ENCODE assay signal across 30 mouse cellular contexts in genomic region chr7:64519521-64519920, GRCm38 (mm10). TPM values are rescaled to one million over a fixed set of nuclear protein-coding genes. Genes with fewer than 3 reads are reported as not detected.
DNase-seq lines count a peak whose midpoint lies in the region; ATAC-seq and TF ChIP-seq lines count a peak whose summit lies in the region.
"Had no signal": no experiment of that assay in that cellular context is flagged by ENCODE, and none has a peak within 500 bp of the region (broad histone marks: within the 10 kb centered on the region; RNA-seq: fewer than 3 reads in every experiment).

No protein-coding gene starts in this region.

- H3K9ac ChIP-seq in hindbrain, embryonic 11.5 days (ENCODE audit: low read depth, low read length), result no peak overlapping the region
- no peak overlapping the region for H3K9ac ChIP-seq in hindbrain, embryonic 16.5 days (ENCODE audit: low read depth, low read length)
- H3K9ac ChIP-seq in liver, adult 2 months (ENCODE audit: low read depth, low read length), result no peak overlapping the region
- no peak overlapping the region for H3K9ac ChIP-seq in liver, embryonic 11.5 days (ENCODE audit: low read depth, low read length)
- H3K9ac ChIP-seq: embryonic facial prominence, embryonic 13.5 days; forebrain, embryonic 15.5 days; heart, embryonic 12.5 days; kidney, embryonic 15.5 days; lung, embryonic 15.5 days; neural tube, embryonic 13.5 days had no signal

- H3K9me3 ChIP-seq in hindbrain, embryonic 11.5 days (ENCODE audit: control insufficient read depth, low read length), result no peaks in the 10 kb centered on the region
- no peaks in the 10 kb centered on the region for H3K9me3 ChIP-seq in hindbrain, embryonic 16.5 days (ENCODE audit: control insufficient read depth, low read length)
- no peaks in the 10 kb centered on the region for H3K9me3 ChIP-seq in liver, embryonic 11.5 days (ENCODE audit: control insufficient read depth, low read length)
- H3K9me3 ChIP-seq: embryonic facial prominence, embryonic 13.5 days; forebrain, embryonic 10.5 days; forebrain, embryonic 15.5 days; kidney, embryonic 15.5 days; lung, embryonic 15.5 days; neural tube, embryonic 13.5 days had no signal

- TF ChIP-seq CTCF in liver, adult 2 months (IDR thresholded peaks at IDR 0.05; ENCODE audit: low read depth, low read length), result peak; percentile 23; the same call in 1 of the 2 replicates

- DNase-seq in hindbrain, embryonic 11.5 days (ENCODE audit: low spot score), result no peak
- DNase-seq in liver, adult 2 months (ENCODE audit: extremely low read depth, low read depth, low spot score), result no peak
- no peak for DNase-seq in liver, embryonic 11.5 days (ENCODE audit: low spot score)
- DNase-seq in thymus, postnatal 4 days, result peak; percentile 26
- DNase-seq in thymus, adult 18-20 months, result no peak
- DNase-seq in embryo, embryonic 9.5 days (ENCODE audit: extremely low spot score), result no peak
- DNase-seq: adrenal gland, adult 8-10 months; gastrocnemius, postnatal 25 days; heart, adult 18-20 months; heart, postnatal 4 days; kidney, adult 18-20 months; kidney, postnatal 36 days; layer of hippocampus, postnatal 36 days; liver; midbrain, embryonic 14.5 days; right cerebral cortex, postnatal 4 days; thymus, adult 2 months; thymus, postnatal 36 days had no signal

- H3K4me3 ChIP-seq in hindbrain, embryonic 11.5 days (ENCODE audit: low read depth, low read length), result no peak overlapping the region
- H3K4me3 ChIP-seq in hindbrain, embryonic 16.5 days (ENCODE audit: low read length), result no peak overlapping the region
- H3K4me3 ChIP-seq in liver, adult 2 months (ENCODE audit: insufficient read depth, low read depth, low read length), result no peak overlapping the region
- H3K4me3 ChIP-seq in liver, embryonic 11.5 days (ENCODE audit: low read depth, low read length), result no peak overlapping the region
- H3K4me3 ChIP-seq: embryonic facial prominence, embryonic 13.5 days; forebrain, embryonic 10.5 days; forebrain, embryonic 15.5 days; heart, embryonic 12.5 days; kidney, embryonic 15.5 days; lung, embryonic 15.5 days; neural tube, embryonic 13.5 days had no signal

- H3K4me1 ChIP-seq in hindbrain, embryonic 11.5 days (replicated peaks; ENCODE audit: control insufficient read depth, insufficient read depth, low read length), result peaks cover 3% of the 10 kb centered on the region; the same call in 1 of the 2 replicates
- peaks cover 8% of the 10 kb centered on the region for H3K4me1 ChIP-seq in hindbrain, embryonic 16.5 days (ENCODE audit: control insufficient read depth, insufficient read depth, low read depth, low read length)
- H3K4me1 ChIP-seq in liver, adult 2 months (ENCODE audit: control insufficient read depth, insufficient read depth, low read length), result no peaks in the 10 kb centered on the region
- no peaks in the 10 kb centered on the region for H3K4me1 ChIP-seq in liver, embryonic 11.5 days (replicated peaks; ENCODE audit: control insufficient read depth, insufficient read depth, low read length)
- H3K4me1 ChIP-seq: embryonic facial prominence, embryonic 13.5 days; forebrain, embryonic 15.5 days; heart, embryonic 12.5 days; lung, embryonic 15.5 days had no signal

- peak overlapping the region; percentile 12; the same call in 1 of the 2 replicates for H3K27ac ChIP-seq in hindbrain, embryonic 11.5 days (ENCODE audit: low read depth, low read length)
- no peak overlapping the region for H3K27ac ChIP-seq in hindbrain, embryonic 16.5 days (ENCODE audit: low read depth, low read length)
- H3K27ac ChIP-seq in liver, adult 2 months (replicated peaks; ENCODE audit: insufficient read depth, low read depth, low read length), result no peak overlapping the region
- no peak overlapping the region for H3K27ac ChIP-seq in liver, embryonic 11.5 days (ENCODE audit: low read depth, low read length)
- H3K27ac ChIP-seq: embryonic facial prominence, embryonic 13.5 days; forebrain, embryonic 10.5 days; forebrain, embryonic 15.5 days; kidney, embryonic 15.5 days; lung, embryonic 15.5 days; neural tube, embryonic 13.5 days; stomach, postnatal 0 days had no signal

- H3K27me3 ChIP-seq in hindbrain, embryonic 11.5 days (ENCODE audit: control insufficient read depth, insufficient read depth, low read length), result no peaks in the 10 kb centered on the region
- no peaks in the 10 kb centered on the region for H3K27me3 ChIP-seq in hindbrain, embryonic 16.5 days (replicated peaks; ENCODE audit: control insufficient read depth, insufficient read depth, low read length)
- no peaks in the 10 kb centered on the region for H3K27me3 ChIP-seq in liver, adult 2 months (ENCODE audit: control insufficient read depth, insufficient read depth, low read length)
- H3K27me3 ChIP-seq in liver, embryonic 11.5 days (replicated peaks; ENCODE audit: control insufficient read depth, insufficient read depth, low read length), result no peaks in the 10 kb centered on the region
- H3K27me3 ChIP-seq: embryonic facial prominence, embryonic 13.5 days; forebrain, embryonic 15.5 days; heart, embryonic 12.5 days; kidney, embryonic 15.5 days; lung, embryonic 15.5 days; neural tube, embryonic 13.5 days had no signal

- H3K79me2 ChIP-seq in liver, adult 2 months (ENCODE audit: control insufficient read depth, insufficient read depth, low read length), result no peaks in the 10 kb centered on the region

- ATAC-seq in hindbrain, embryonic 11.5 days (ENCODE audit: low FRiP score), result no peak
- no peak for ATAC-seq in hindbrain, embryonic 16.5 days
- ATAC-seq in liver, embryonic 11.5 days (replicated peaks; ENCODE audit: low FRiP score), result no peak
- ATAC-seq: CD4-positive, CD25-positive, alpha-beta regulatory T cell, adult 4 months; forebrain, embryonic 15.5 days had no signal

- H3K4me2 ChIP-seq in hindbrain, embryonic 11.5 days (replicated peaks; ENCODE audit: low read depth, low read length), result no peak overlapping the region
- no peak overlapping the region for H3K4me2 ChIP-seq in hindbrain, embryonic 16.5 days (ENCODE audit: low read length)
- no peak overlapping the region for H3K4me2 ChIP-seq in liver, embryonic 11.5 days
- H3K4me2 ChIP-seq: embryonic facial prominence, embryonic 13.5 days; forebrain, embryonic 15.5 days; heart, embryonic 12.5 days; kidney, embryonic 15.5 days; lung, embryonic 15.5 days; neural tube, embryonic 13.5 days had no signal

- 63% methylated on average over 5 of the region's 5 CpGs for WGBS in hindbrain, embryonic 11.5 days
- WGBS in hindbrain, embryonic 16.5 days, result 68% methylated on average over 5 of the region's 5 CpGs
- WGBS in liver, adult 2 months, result 68% methylated on average over 5 of the region's 5 CpGs
- WGBS in liver, embryonic 11.5 days, result 54% methylated on average over 5 of the region's 5 CpGs

- H3K36me3 ChIP-seq in hindbrain, embryonic 11.5 days (ENCODE audit: control insufficient read depth, insufficient read depth, low read length), result no peaks in the 10 kb centered on the region
- H3K36me3 ChIP-seq in hindbrain, embryonic 16.5 days (ENCODE audit: control insufficient read depth, insufficient read depth, low read length), result no peaks in the 10 kb centered on the region
- H3K36me3 ChIP-seq in liver, adult 2 months (ENCODE audit: control insufficient read depth, insufficient read depth, low read length), result no peaks in the 10 kb centered on the region
- no peaks in the 10 kb centered on the region for H3K36me3 ChIP-seq in liver, embryonic 11.5 days (ENCODE audit: control insufficient read depth, insufficient read depth, low read length)
- H3K36me3 ChIP-seq: embryonic facial prominence, embryonic 13.5 days; heart, embryonic 12.5 days; kidney, embryonic 15.5 days; lung, embryonic 15.5 days; neural tube, embryonic 13.5 days had no signal

- no peak for TF ChIP-seq POLR2A in liver, adult 2 months (IDR thresholded peaks at IDR 0.05; ENCODE audit: extremely low read depth, insufficient read depth, low read length)

RNA-seq across cellular contexts. Expression of gene Apba2, which starts 18.0 kb away (rescaled TPM):
- 67.0 and 76.6 TPM in 2 replicates for polyA plus RNA-seq in hindbrain, embryonic 11.5 days (2014; fragmentation: Nextera tagmentation; extraction: Ambion mirVana)
- 173 and 186 TPM in 2 replicates for polyA plus RNA-seq in hindbrain, embryonic 16.5 days (2015; fragmentation: Nextera tagmentation; extraction: Ambion mirVana)
- 0.27 TPM in 1 of 2 replicates, not detected in the other for total RNA-seq in liver, adult 2 months (2014; rRNA removed)
- 0.11 and 0.14 TPM in 2 replicates for polyA plus RNA-seq in liver, adult 2 months (2012; rRNA removed)
- polyA plus RNA-seq in liver, embryonic 11.5 days (2014; fragmentation: Nextera tagmentation; extraction: Ambion mirVana), result 0.66 and 0.96 TPM in 2 replicates
- total RNA-seq: gastrocnemius, adult 18-20 months; megakaryocyte progenitor cell, adult 5-6 weeks had no signal
- polyA plus RNA-seq: CD4-positive, CD25-positive, alpha-beta regulatory T cell, adult 4 months had no signal

Comparison
In these comparisons a context has a peak if more than half of its experiments do, and no peak if none do; other contexts are left out.
1. RNA of gene Apba2, which starts 18.0 kb away (polyA plus RNA-seq): 173 to 186 TPM in hindbrain, embryonic 16.5 days and 67.0 to 76.6 TPM in hindbrain, embryonic 11.5 days; 0.66 to 0.96 TPM in liver, embryonic 11.5 days and 0.11 to 0.14 TPM in liver, adult 2 months; every median in the first group is over 10 times any median in the second.